Mouse (Mus musculus) colon, adult 2 months (tissue): ENCODE data around the gene Hes1. TPM values are rescaled to one million over a fixed set of nuclear protein-coding genes. Genes with fewer than 3 reads are reported as not detected.

Experiments
- polyA plus RNA-seq: library from polyadenylated mRNA; depleted of rRNA; stranded (reverse); fragments of >200 nt; gene quantifications from 2 replicates; pipeline ENCODE4 v1.2.3, GENCODE M21; 2012; rRNA removed

Gene Hes1
- polyA plus RNA-seq = 403 and 442 TPM in 2 replicates

GRCm38 (mm10) chr16:30063984-30064453 lies at the start of gene Hes1:
Gene Hes1 (plus strand): TSS chr16:30064384.

Other genes starting within 250 kb of the Hes1 start
- 1.5 and 2.2 TPM in 2 replicates for gene Cpn2, start 203.1 kb downstream of the Hes1 start, polyA plus RNA-seq
- 0.05 and 0.06 TPM in 2 replicates for gene Lrrc15, start 218.9 kb downstream of the Hes1 start, polyA plus RNA-seq
- gene Gp5, start 246.4 kb downstream of the Hes1 start, polyA plus RNA-seq = 0.44 and 0.78 TPM in 2 replicates